Mouse (Mus musculus): ENCODE results near the gene Fam84b. TPM values are rescaled to one million over a fixed set of nuclear protein-coding genes. Genes with fewer than 3 reads are reported as not detected.
A peak's percentile ranks its signal among the peaks of the same experiment; 100 is the strongest.
"Not testable (repeated sequence)": the region's sequence is repeated elsewhere in the genome, so short reads cannot be mapped to it uniquely, and the experiment has no call there.

The Fam84b gene
- polyA plus RNA-seq, 1 experiment from 2014 or later, result 3.9 TPM

- no peak overlapping the region for H3K27ac ChIP-seq (ENCODE audit: low read length)
- no peak overlapping the region for H3K4me2 ChIP-seq (ENCODE audit: low read depth, low read length)
- H3K27me3 ChIP-seq (ENCODE audit: control insufficient read depth, insufficient read depth, low read length), result no peaks in the 10 kb centered on the region
- H3K4me3 ChIP-seq (ENCODE audit: low read length), result no peak overlapping the region
- WGBS, result 61% methylated on average over 3 of the region's 3 CpGs
- H3K36me3 ChIP-seq (ENCODE audit: control insufficient read depth, insufficient read depth), result no peaks in the 10 kb centered on the region
- H3K9ac ChIP-seq (ENCODE audit: low read length), result no peak overlapping the region
- H3K9me3 ChIP-seq (replicated peaks; ENCODE audit: control insufficient read depth, low read length), result no peaks in the 10 kb centered on the region
- ATAC-seq (replicated peaks; ENCODE audit: extremely low read depth, insufficient read depth, low FRiP score), result no peak
- H3K4me1 ChIP-seq (ENCODE audit: control insufficient read depth, insufficient read depth, low read length), result peaks cover 8% of the 10 kb centered on the region
Measured at GRCm38 (mm10) chr15:60848630-60849029, 4.9 kb downstream of the Fam84b start.

GRCm38 (mm10) chr15:60846291-60846690 is 7.3 kb downstream of the Fam84b start:
- 27% methylated on average over 6 of the region's 6 CpGs for WGBS
- H3K9me3 ChIP-seq (replicated peaks; ENCODE audit: control insufficient read depth, low read length), result no peaks in the 10 kb centered on the region
- no peak overlapping the region for H3K4me2 ChIP-seq (ENCODE audit: low read depth, low read length)
- no peak overlapping the region for H3K9ac ChIP-seq (ENCODE audit: low read length)
- H3K4me3 ChIP-seq (ENCODE audit: low read length), result no peak overlapping the region
- H3K27me3 ChIP-seq (ENCODE audit: control insufficient read depth, insufficient read depth, low read length), result no peaks in the 10 kb centered on the region
- H3K27ac ChIP-seq (ENCODE audit: low read length), result no peak overlapping the region
- no peaks in the 10 kb centered on the region; the same call in 1 of the 2 replicates for H3K4me1 ChIP-seq (ENCODE audit: control insufficient read depth, insufficient read depth, low read length)
- no peak for ATAC-seq (replicated peaks; ENCODE audit: extremely low read depth, insufficient read depth, low FRiP score)
- H3K36me3 ChIP-seq (ENCODE audit: control insufficient read depth, insufficient read depth), result no peaks in the 10 kb centered on the region

GRCm38 (mm10) chr15:60845886-60846285 is 7.7 kb downstream of the Fam84b start:
- H3K4me1 ChIP-seq (ENCODE audit: control insufficient read depth, insufficient read depth, low read length), result no peaks in the 10 kb centered on the region; the same call in 1 of the 2 replicates
- no peak overlapping the region for H3K9ac ChIP-seq (ENCODE audit: low read length)
- no peak overlapping the region for H3K27ac ChIP-seq (ENCODE audit: low read length)
- no peaks in the 10 kb centered on the region for H3K36me3 ChIP-seq (ENCODE audit: control insufficient read depth, insufficient read depth)
- H3K27me3 ChIP-seq (ENCODE audit: control insufficient read depth, insufficient read depth, low read length), result no peaks in the 10 kb centered on the region
- no peak for ATAC-seq (replicated peaks; ENCODE audit: extremely low read depth, insufficient read depth, low FRiP score)
- WGBS, result 23% methylated on average over 3 of the region's 3 CpGs
- no peak overlapping the region for H3K4me3 ChIP-seq (ENCODE audit: low read length)
- H3K4me2 ChIP-seq (ENCODE audit: low read depth, low read length), result no peak overlapping the region
- H3K9me3 ChIP-seq (replicated peaks; ENCODE audit: control insufficient read depth, low read length), result no peaks in the 10 kb centered on the region

- Histone ChIP-seq H3K36me3 (ENCODE audit: control insufficient read depth, insufficient read depth) (no peaks in the 10 kb centered on the region), H3K9me3 (replicated peaks; ENCODE audit: control insufficient read depth, low read length) (no peaks in the 10 kb centered on the region), H3K4me1 (ENCODE audit: control insufficient read depth, insufficient read depth, low read length) (no peaks in the 10 kb centered on the region; the same call in 1 of the 2 replicates), H3K27ac (ENCODE audit: low read length) (no peak overlapping the region), H3K27me3 (ENCODE audit: control insufficient read depth, insufficient read depth, low read length) (no peaks in the 10 kb centered on the region), H3K4me3 (ENCODE audit: low read length) (no peak overlapping the region), H3K4me2 (ENCODE audit: low read depth, low read length) (no peak overlapping the region), H3K9ac (ENCODE audit: low read length) (no peak overlapping the region)
- ATAC-seq (replicated peaks; ENCODE audit: extremely low read depth, insufficient read depth, low FRiP score), result no peak
- 36% methylated on average over 4 of the region's 4 CpGs for WGBS
Measured at GRCm38 (mm10) chr15:60841785-60842184, 11.8 kb downstream of the Fam84b start.

GRCm38 (mm10) chr15:60841312-60841711 is 12.3 kb downstream of the Fam84b start:
- not testable (repeated sequence) for H3K4me2 ChIP-seq (ENCODE audit: low read depth, low read length); ATAC-seq (replicated peaks; ENCODE audit: extremely low read depth, insufficient read depth, low FRiP score)

GRCm38 (mm10) chr15:60840296-60840670 is 13.3 kb downstream of the Fam84b start:
- WGBS, result 42% methylated on average over 4 of the region's 4 CpGs

More at GRCm38 (mm10) chr15:60841312-60841711, 12.3 kb downstream of the Fam84b start:
- not testable (repeated sequence) for H3K9me3 ChIP-seq (replicated peaks; ENCODE audit: control insufficient read depth, low read length); H3K4me3 ChIP-seq (ENCODE audit: low read length); H3K36me3 ChIP-seq (ENCODE audit: control insufficient read depth, insufficient read depth); H3K9ac ChIP-seq (ENCODE audit: low read length); H3K4me1 ChIP-seq (ENCODE audit: control insufficient read depth, insufficient read depth, low read length); H3K27ac ChIP-seq (ENCODE audit: low read length); H3K27me3 ChIP-seq (ENCODE audit: control insufficient read depth, insufficient read depth, low read length)

GRCm38 (mm10) chr15:60839539-60840295 is 13.9 kb downstream of the Fam84b start:
- ATAC-seq (replicated peaks; ENCODE audit: extremely low read depth, insufficient read depth, low FRiP score), result no peak
- no peak overlapping the region for H3K9ac ChIP-seq (ENCODE audit: low read length)
- 48% methylated on average over 3 of the region's 3 CpGs for WGBS
- no peak overlapping the region for H3K4me3 ChIP-seq (ENCODE audit: low read length)
- H3K27ac ChIP-seq (ENCODE audit: low read length), result peak overlapping the region; percentile 51; the same call in 1 of the 2 replicates
- no peaks in the 10 kb centered on the region for H3K36me3 ChIP-seq (ENCODE audit: control insufficient read depth, insufficient read depth)
- no peaks in the 10 kb centered on the region for H3K27me3 ChIP-seq (ENCODE audit: control insufficient read depth, insufficient read depth, low read length)
- 0 out of 2 replicates have a peak, but pooled peaks cover 2% of the 10 kb centered on the region for H3K9me3 ChIP-seq (replicated peaks; ENCODE audit: control insufficient read depth, low read length)
- H3K4me2 ChIP-seq (ENCODE audit: low read depth, low read length), result no peak overlapping the region
- H3K4me1 ChIP-seq (ENCODE audit: control insufficient read depth, insufficient read depth, low read length), result no peaks in the 10 kb centered on the region; the same call in 1 of the 2 replicates

More at GRCm38 (mm10) chr15:60840296-60840670, 13.3 kb downstream of the Fam84b start:
- Histone ChIP-seq H3K9ac (ENCODE audit: low read length) (no peak overlapping the region), H3K4me2 (ENCODE audit: low read depth, low read length) (no peak overlapping the region), H3K4me3 (ENCODE audit: low read length) (no peak overlapping the region), H3K27me3 (ENCODE audit: control insufficient read depth, insufficient read depth, low read length) (no peaks in the 10 kb centered on the region), H3K27ac (ENCODE audit: low read length) (no peak overlapping the region; the same call in 1 of the 2 replicates), H3K4me1 (ENCODE audit: control insufficient read depth, insufficient read depth, low read length) (no peaks in the 10 kb centered on the region; the same call in 1 of the 2 replicates), H3K9me3 (replicated peaks; ENCODE audit: control insufficient read depth, low read length) (0 out of 2 replicates have a peak, but pooled peaks cover 2% of the 10 kb centered on the region), H3K36me3 (ENCODE audit: control insufficient read depth, insufficient read depth) (no peaks in the 10 kb centered on the region)
- ATAC-seq (replicated peaks; ENCODE audit: extremely low read depth, insufficient read depth, low FRiP score), result no peak

GRCm38 (mm10) chr15:60838135-60838534 is 15.4 kb downstream of the Fam84b start:
- Histone ChIP-seq H3K27me3 (ENCODE audit: control insufficient read depth, insufficient read depth, low read length) (no peaks in the 10 kb centered on the region), H3K27ac (ENCODE audit: low read length) (no peak overlapping the region), H3K9me3 (replicated peaks; ENCODE audit: control insufficient read depth, low read length) (0 out of 2 replicates have a peak, but pooled peaks cover 2% of the 10 kb centered on the region), H3K4me1 (ENCODE audit: control insufficient read depth, insufficient read depth, low read length) (no peaks in the 10 kb centered on the region; the same call in 1 of the 2 replicates), H3K36me3 (ENCODE audit: control insufficient read depth, insufficient read depth) (no peaks in the 10 kb centered on the region), H3K4me3 (ENCODE audit: low read length) (no peak overlapping the region), H3K4me2 (ENCODE audit: low read depth, low read length) (no peak overlapping the region), H3K9ac (ENCODE audit: low read length) (no peak overlapping the region)
- 71% methylated on average over 8 of the region's 8 CpGs for WGBS
- no peak for ATAC-seq (replicated peaks; ENCODE audit: extremely low read depth, insufficient read depth, low FRiP score)

- Histone ChIP-seq H3K27ac (ENCODE audit: low read length) (no peak overlapping the region), H3K4me3 (ENCODE audit: low read length) (no peak overlapping the region), H3K4me2 (ENCODE audit: low read depth, low read length) (no peak overlapping the region), H3K9me3 (replicated peaks; ENCODE audit: control insufficient read depth, low read length) (0 out of 2 replicates have a peak, but pooled peaks cover 2% of the 10 kb centered on the region), H3K9ac (ENCODE audit: low read length) (no peak overlapping the region), H3K4me1 (ENCODE audit: control insufficient read depth, insufficient read depth, low read length) (no peaks in the 10 kb centered on the region; the same call in 1 of the 2 replicates), H3K36me3 (ENCODE audit: control insufficient read depth, insufficient read depth) (no peaks in the 10 kb centered on the region), H3K27me3 (ENCODE audit: control insufficient read depth, insufficient read depth, low read length) (no peaks in the 10 kb centered on the region)
- whole genome bisulfite sequencing, result 83% methylated on average over 9 of the region's 9 CpGs
- no peak for ATAC-seq (replicated peaks; ENCODE audit: extremely low read depth, insufficient read depth, low FRiP score)
Measured at GRCm38 (mm10) chr15:60837719-60838118, 15.9 kb downstream of the Fam84b start.
